Mouse (Mus musculus): ENCODE measurements around the gene Usb1.

Gene Usb1

GRCm38 (mm10) chr8:95377863-95378291 lies 45.8 kb downstream of the Usb1 start:
- no peak for TF ChIP-seq GATA4 (IDR thresholded peaks at IDR 0.05; ENCODE audit: insufficient replicate concordance, low read length)

GRCm38 (mm10) chr8:95380953-95381352 lies 48.9 kb downstream of the Usb1 start:
- no peak for TF ChIP-seq GATA4 (IDR thresholded peaks at IDR 0.05; ENCODE audit: insufficient replicate concordance, low read length)

GRCm38 (mm10) chr8:95381595-95381994 lies 49.5 kb downstream of the Usb1 start:
- no peak for TF ChIP-seq GATA4 (IDR thresholded peaks at IDR 0.05; ENCODE audit: insufficient replicate concordance, low read length)

- no peak for TF ChIP-seq GATA4 (IDR thresholded peaks at IDR 0.05; ENCODE audit: insufficient replicate concordance, low read length)
Measured at GRCm38 (mm10) chr8:95384501-95384900, 52.4 kb downstream of the Usb1 start.

- no peak for TF ChIP-seq GATA4 (IDR thresholded peaks at IDR 0.05; ENCODE audit: insufficient replicate concordance, low read length)
Measured at GRCm38 (mm10) chr8:95386037-95386436, 54.0 kb downstream of the Usb1 start.

- no peak for TF ChIP-seq GATA4 (IDR thresholded peaks at IDR 0.05; ENCODE audit: insufficient replicate concordance, low read length)
Measured at GRCm38 (mm10) chr8:95387221-95387620, 55.1 kb downstream of the Usb1 start.

GRCm38 (mm10) chr8:95387936-95388335 lies 55.9 kb downstream of the Usb1 start:
- no peak for TF ChIP-seq GATA4 (IDR thresholded peaks at IDR 0.05; ENCODE audit: insufficient replicate concordance, low read length)

GRCm38 (mm10) chr8:95390312-95390711 lies 58.2 kb downstream of the Usb1 start:
- no peak for TF ChIP-seq GATA4 (IDR thresholded peaks at IDR 0.05; ENCODE audit: insufficient replicate concordance, low read length)

- TF ChIP-seq GATA4 (IDR thresholded peaks at IDR 0.05; ENCODE audit: insufficient replicate concordance, low read length): no peak
Measured at GRCm38 (mm10) chr8:95391101-95391500, 59.0 kb downstream of the Usb1 start.

GRCm38 (mm10) chr8:95392604-95393003 lies 60.5 kb downstream of the Usb1 start:
- no peak for TF ChIP-seq GATA4 (IDR thresholded peaks at IDR 0.05; ENCODE audit: insufficient replicate concordance, low read length)

- no peak for TF ChIP-seq GATA4 (IDR thresholded peaks at IDR 0.05; ENCODE audit: insufficient replicate concordance, low read length)
Measured at GRCm38 (mm10) chr8:95395186-95395918, 63.3 kb downstream of the Usb1 start.

- TF ChIP-seq GATA4 (IDR thresholded peaks at IDR 0.05; ENCODE audit: insufficient replicate concordance, low read length): no peak
Measured at GRCm38 (mm10) chr8:95396752-95397151, 64.7 kb downstream of the Usb1 start.

Data from liver, adult (tissue).